Mouse (Mus musculus): ENCODE data around the gene Zfp131.

The Zfp131 gene

DNA sequence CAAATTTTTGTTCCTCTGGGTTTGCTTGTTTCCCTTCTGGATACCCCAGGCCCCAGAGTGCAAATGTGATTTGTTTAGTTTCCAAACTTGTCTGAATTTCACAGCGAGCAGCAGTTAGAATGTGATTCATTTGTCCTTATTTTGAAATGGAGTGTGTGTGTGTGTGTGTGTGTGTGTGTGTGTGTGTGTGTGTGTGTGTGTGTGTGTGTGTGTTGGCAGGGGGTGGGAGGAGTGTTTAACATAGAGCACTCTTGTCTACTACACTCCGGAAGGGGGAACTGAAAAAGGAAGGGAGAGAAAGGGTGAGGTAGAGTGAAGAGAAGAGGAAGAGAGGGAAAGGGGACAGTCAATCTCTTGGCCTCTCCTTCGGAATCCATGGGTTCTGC is 36.1 kb downstream of the Zfp131 start:
- DNase-seq = no peak

DNA sequence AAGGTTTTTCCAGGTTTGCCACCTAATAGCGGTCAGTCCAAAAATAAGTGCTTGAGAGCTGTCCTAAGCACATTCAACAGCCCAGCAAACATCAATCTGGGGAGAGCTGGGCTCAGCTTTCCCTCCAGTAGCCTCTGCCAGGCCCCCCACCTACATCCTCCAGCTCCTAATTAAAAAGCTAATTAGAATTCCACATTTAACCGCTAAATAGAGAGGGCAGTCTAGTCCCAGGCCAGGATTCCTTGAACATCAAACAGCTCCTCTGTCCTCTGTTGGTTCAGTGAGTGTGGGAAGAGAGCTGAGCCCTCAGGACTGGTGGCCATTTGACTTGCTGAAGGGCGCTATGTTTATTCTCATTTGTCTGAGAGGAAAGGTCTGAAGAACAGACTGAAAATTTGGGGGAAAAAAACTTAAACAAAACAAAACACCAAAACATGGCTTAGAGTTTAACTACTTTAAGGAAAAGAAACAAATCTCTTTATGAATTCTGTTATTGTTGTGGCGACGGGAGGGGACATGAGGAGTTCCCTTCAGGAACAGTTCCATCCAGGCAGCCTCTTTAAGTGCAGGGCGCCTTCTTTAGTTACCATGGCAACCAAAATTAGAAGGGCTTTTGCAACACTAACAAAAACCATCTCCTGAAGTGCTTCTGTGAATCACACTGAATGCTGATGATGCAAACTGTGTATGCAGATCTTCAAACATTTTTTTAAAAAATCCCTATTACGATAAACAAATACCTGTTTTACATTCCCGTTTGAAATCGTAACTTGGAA is 36.6 kb downstream of the Zfp131 start:
- no peak for DNase-seq

DNA sequence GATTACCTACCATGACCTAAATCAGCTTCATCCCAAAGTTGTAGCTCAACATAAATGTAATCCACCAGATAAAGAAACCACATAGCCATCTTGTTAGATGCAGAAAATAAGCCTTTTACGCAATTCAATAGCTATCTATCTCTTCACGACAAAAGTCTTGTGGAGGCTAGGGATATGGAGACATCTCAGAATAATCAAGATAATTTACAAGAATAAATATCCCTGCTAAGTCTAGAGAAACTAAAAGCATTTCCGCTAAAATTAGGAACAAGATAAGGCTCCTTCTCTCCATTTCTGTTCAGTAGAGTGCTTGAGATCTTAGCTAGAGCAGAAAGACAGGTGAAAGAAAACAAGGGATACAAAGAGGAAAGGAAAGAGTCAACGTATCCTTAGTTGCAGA is 43.8 kb downstream of the Zfp131 start:
- no peak for DNase-seq

DNA sequence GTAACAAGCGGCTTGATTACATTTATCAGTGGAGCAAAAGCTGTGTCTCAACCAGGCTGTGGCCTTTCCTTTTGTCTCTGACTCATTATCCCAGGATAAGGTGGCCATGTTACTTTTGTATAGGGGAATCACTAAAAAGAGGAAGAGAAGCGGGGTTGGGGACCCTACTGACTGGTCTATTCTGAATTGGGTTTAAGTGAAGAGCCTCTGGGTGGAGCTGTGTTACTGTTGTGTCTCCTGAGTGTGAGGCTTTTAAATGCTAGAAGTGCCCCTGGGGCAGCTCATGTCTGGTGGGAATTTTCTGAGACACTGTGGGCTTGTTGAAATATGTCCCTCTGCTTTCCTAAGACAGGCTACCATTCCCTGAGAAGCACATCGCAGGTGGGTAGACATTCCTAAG is 47.2 kb downstream of the Zfp131 start:
- no peak for DNase-seq

DNA sequence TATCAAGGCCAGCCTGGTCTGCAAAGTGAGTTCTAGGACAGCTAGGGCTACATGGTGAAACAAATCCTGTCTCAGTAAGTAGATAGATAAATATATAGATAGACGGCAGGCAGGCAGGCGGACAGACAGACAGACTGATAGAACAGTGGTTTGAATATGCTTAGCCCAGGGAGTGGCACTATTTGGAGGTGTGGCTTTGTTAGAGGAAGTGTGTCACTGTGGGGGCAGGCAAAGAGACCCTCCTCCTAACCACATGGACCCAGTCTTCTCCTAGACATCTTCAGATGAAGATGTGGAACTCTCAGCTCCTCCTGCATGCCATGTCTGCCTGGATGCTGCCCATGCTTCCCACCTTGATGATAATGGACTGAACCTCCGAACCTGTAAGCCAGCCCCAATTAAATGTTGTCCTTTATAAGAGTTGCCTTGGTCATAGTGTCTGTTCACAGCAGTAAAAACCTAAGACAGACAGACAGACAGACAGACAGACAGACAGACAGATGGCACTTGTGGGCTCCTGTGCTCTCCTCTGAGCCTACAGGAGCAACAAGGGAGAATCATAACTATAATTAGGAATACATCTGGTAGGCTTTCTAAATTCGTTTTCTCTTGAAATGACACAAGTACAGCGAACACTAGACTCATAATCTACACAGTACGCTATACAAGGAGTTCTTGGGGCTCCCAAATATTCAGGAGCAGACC is 47.8 kb downstream of the Zfp131 start:
- no peak for DNase-seq

DNA sequence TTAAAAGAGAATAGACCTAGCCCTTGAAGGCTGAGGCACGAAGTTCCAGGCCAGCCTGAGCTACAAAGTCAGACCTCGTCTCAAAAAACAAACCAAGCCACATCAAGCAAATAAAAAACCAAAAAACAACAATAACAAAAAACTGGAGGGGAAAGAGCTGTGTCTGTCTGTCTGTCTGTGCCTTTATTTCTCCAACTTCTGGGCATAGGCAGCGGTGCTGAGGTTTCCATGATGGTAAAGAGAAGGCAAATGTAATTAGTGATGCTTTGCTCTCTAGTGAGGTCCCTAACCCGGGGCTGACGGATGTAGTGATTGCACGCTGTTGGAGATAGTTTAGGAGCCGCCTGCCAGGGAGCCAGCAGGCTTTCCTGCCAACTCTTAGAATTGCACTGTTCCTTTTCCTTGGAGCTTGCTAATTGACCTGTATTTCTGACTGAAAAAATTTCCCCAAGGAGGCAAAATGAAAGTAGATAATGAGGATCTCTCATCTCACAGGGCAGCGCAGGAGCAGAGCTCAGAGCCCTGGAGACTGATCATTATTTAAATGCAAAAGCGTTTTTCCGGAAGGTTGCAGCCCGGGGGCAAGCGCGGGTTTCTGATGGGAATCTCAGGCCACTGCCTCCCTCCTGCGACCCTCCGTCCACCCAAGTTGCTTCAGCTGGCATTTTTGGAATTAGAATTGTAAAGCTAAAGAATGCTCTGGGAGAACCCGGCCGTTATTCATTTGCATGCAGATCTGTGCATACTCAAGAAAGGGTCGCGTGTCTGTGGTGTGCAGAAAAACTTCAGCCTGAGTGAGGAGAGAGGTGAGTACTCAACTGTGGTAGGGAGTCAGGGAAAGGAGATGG is 49.1 kb downstream of the Zfp131 start:
- peak; percentile 49 for DNase-seq

DNA sequence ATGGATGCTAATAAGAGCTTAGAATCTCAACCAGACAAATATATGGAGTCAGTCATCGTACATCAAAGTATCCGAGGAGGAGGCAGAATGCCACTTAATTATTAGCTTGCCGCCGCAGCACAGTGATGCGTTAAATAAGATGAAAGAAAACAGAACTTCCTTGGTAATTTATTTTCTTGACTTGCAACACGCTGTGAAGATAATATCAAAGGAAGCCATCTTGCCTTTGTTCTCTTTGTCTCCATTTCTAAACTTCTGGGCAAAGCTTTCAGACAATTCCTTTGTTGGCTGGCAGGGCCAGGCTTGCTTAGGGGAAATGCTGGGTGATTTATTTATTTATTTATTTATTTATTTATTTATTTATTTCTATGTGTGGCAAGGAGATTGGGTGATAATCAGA is 59.2 kb downstream of the Zfp131 start:
- no peak for DNase-seq

DNA sequence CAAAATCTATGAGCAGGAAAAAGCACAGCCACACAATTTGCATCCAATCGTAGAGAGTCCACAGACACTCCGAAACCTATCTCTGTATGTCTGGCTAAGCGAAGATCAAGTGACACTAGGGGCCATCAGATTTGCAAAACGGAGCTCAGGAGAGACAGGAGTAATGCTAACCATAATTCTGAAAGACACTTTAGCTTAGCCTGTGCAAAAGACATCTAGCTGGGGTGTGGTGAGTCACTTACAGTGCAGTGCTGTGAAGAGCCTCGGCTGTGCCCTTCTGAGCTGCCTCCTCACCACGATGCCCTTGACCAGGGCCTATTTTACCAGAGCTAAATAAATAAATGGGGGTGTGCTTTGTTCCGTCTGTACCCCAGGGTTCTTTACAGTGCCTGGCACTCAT is 61.3 kb downstream of the Zfp131 start:
- DNase-seq = no peak

DNA sequence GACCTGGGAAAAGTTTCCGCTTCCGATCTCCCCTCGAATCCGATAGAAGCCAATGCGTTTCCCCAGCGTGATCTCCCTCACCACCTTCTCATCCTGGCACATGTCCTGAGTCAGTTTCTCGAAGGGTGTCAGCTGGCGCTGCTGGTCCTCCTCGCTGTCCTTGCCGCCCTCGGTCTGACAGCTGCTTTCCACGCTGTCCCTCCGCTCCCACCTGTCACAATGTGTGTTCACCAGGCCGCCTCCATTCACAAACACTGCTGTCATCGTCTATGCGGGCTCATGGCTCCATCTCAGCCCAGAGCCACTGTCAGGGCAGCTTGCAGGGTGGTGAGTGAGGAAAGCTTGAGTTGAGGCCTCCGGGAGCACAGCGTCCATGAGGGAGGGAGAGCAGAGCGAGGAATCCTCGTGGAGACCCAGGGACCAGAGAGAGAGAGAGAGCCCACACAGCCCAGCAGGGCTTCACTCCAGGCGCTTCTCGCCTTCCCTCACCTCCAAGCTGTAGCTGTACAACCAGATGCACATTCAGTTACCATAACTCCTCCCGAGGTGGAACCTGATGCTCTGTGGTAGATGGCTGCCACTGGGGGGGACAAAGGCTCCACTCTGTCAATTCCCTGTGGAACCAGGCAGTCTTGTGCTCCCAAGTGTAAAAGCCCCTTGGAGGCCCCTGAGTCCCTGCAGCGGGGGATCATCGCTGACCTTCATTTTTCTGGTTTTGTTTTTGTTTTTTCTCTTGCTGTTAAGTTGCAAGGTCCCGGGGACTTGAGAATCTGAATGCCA is 62.9 kb downstream of the Zfp131 start:
- peak; percentile 64 for DNase-seq

DNA sequence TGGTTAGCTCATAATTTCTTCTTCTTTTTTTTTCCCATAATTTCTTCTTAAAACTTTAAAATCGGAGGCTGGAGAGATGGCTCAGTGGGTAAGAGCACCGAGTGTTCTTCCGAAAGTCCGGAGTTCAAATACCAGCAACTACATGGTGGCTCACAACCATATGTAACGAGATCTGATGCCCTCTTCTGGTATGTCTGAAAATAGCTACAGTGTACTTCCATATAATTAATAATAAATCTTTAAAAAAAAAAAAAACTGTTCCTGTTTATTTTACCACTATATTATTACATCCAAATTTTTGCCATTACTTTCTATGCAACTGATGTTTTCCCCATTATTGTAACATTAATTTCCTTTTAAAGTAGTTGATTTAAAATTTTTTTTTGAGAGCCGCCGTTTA is 66.1 kb downstream of the Zfp131 start:
- DNase-seq = no peak

DNA sequence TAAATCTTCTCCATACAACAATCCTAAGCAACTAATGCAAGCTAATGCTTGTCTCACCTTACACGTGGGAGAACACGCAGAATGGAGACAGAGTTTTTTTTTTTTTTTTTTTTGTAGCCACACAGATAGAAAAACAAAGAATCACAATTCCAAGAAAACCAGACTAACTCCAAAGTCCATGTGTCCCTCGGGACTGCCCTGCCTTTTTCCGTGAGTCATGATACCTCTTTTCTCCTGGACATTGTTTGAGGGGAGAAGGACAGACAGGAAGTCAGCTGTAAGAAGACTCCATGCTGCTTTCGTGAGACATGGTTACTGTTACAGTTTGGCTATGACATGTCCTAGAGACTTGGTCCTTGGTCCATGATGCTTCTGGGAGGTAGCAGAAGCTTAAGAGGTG is 67.3 kb downstream of the Zfp131 start:
- no peak for DNase-seq

DNA sequence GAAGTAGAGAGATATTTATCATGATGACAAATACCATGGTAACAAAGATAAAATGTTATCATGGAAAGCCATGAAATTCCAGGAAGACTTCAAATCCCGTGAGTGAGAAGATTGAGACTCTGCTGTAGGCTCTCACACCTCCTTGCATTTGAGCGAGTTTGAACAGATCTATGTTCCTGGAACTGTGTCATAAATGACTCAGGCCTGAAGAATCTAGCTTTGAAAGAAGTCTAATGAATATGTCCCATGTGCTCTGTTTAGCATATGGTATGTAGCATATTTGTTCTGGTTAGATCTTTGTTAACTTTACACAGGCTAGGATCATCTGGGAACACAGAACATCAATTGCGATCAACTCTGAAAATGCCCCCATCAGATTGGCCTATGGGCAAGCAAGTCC is 68.2 kb downstream of the Zfp131 start:
- DNase-seq = no peak

DNA sequence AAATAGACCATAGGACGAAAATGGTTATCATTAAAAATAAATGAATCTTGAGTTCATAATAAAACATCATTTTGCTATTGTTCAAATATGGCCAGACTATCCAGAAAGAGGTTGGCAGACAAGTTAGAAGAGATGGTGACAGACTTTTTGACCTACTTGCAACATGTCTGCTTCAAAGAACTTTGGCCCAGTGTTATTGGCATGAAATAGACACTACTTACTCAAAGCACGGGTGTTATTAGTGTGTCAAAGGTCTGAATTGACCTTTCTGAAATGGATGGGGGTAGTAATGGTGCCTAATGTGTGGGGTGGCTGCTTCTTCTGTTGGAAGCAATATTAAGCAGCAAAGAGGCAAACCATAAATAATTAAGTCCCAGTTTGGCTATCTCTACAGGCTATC is 74.6 kb downstream of the Zfp131 start:
- no peak for DNase-seq
